Mouse (Mus musculus) fat pad, adult 2 months (tissue): ENCODE data around the gene 1700010I14Rik.

Source experiments
- DNase-seq: peaks from one replicate; pipeline ENCODE4 v3.0.0-alpha.2; 2011; ENCODE audit warnings: low read depth, low spot score; ENCODE audit errors: extremely low read depth

Gene 1700010I14Rik

DNA sequence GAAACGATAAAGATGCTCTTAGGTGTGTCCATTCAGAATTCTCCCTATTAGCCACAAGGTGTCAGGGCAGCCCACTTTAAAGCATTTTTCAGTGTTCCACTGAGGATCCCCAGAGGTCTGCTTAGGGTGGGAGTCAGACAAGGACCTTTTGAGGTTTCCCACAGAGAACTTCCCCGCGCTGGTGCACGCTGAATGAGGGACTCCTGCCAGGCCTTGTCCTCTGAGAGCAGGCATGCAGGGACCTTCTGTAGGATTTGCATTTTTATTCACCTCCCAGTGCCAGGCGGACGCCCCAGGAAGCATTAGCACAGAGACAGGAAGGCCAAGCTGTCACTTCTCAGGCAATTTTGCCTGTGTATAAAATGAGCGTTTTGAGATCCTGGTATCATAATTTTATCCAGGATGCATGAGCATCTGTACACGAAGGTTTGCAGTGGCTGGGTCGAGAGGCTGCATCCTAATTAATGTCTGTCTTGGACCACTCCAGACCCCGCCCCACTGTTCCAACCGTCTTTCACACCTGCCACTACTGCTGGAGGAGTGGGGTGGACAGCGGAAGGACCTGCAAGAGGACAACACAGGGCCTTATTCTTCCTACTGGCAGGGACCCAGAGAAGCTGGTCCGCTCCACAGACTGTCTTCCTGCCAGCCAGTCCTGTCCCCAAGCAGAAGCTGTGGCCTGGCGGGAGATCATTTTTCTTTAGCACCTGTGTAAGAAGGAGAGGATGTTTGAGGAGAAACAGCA is 35.2 kb downstream of the 1700010I14Rik start:
- DNase-seq: no peak

DNA sequence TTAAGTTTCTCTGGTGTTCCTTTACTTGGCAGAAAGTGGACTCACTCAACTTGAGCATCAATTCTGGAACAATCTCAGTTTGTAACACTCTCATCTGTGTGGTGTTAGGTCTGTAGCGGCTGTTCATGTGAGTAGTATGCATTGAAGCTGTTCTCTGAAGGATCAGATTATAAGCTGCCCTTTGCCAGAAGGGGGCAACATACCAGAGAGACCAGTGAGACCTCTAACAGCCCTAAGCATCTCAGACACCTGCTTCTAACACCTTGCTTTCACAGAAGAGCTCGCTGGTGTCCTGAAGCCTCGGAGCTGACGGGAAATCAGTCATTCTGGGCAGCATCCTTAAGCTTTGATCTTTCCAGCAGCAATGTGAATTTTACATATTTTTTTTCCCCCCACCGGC is 42.0 kb downstream of the 1700010I14Rik start:
- DNase-seq: no peak

DNA sequence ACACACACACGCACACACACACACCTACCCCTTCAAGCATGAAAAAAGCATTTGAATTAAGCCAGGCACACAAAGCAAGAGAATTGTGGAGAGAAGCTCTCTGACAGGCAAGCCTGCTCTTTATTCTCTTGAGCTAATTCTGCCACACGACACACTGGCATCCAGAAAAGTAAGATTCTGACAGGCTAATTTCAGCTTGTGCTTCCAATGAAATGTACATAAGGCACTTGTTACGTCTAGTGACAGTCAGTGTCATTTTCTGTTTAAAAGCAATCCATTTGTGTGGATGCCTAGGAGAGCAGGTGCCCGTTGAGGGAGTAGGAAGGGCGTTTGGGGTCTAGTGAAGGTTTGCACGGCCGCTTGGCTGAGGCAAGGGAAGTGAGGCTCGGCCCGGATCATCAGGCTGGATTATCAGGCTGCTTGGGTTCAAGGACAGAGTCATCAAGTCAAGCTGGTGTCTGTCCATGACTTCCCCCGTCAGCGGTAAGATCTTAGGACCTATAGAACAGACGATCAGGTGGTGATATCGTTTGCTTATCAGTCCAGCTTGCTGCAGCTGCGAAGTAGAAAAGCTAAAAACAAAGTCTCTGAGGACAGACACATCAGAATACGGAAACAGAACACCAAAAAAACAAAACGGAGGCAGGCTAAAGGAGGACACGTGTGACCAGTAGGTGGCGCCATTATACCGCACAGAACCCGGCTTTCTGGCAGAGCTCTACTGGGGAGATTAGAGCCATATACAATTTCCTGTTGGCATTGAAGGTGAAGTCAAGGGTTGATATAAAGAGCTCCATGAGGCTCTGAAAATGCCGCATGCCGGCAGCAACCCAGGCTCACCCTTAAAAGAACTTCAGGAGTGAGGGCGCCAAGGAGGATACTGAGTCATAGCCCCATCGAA is 43.4 kb downstream of the 1700010I14Rik start:
- DNase-seq: no peak

DNA sequence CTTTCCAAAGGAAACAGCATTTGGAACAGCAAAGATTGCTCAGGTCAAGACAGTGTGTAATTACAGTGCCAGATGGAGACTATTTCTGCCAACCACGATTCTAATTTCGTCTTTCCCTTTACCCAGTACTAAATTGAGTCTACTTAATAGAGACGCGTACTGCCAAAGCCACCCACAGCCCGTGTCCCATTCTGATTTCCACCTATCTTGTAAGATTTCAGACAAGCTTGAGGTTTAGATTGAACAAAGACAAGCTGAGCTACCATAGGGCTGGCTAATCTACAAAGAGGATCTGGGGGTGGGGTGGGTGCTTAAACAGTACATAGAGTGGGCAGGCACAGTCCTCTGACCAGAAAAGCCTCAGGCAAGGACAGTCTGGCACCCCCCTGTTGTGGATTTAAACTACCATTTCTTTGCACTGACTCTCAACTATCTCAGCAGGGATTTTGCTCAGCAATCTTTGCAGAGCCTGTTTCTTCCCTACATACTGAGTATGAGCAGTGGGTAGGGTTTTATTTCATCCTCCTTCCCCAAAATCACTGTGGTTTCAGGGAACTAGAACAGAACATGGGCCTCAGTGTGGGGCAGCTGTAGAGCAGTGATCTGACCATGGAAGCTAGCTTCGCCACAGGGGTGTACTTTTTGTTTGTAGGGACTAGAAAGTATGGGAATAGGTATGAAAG is 44.4 kb downstream of the 1700010I14Rik start:
- no peak for DNase-seq

DNA sequence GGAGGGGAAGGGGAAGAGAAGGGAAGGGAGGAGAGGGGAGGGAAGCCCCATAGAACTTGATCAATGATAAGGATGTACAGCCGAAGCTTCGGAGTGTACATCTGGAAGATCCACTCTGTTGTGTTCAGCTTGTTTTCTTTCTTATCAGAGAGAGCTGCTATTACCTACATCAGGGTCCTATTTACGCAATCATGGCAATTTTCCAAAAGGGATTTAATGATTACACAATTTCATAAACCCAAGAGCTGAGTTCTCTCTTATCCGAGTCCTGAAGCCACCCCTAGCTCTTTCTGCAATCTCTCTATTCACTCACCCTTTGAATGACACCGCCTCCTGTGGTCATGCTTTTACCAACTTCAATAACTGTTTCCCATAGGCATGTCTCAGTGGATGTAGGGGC is 45.4 kb downstream of the 1700010I14Rik start:
- no peak for DNase-seq

DNA sequence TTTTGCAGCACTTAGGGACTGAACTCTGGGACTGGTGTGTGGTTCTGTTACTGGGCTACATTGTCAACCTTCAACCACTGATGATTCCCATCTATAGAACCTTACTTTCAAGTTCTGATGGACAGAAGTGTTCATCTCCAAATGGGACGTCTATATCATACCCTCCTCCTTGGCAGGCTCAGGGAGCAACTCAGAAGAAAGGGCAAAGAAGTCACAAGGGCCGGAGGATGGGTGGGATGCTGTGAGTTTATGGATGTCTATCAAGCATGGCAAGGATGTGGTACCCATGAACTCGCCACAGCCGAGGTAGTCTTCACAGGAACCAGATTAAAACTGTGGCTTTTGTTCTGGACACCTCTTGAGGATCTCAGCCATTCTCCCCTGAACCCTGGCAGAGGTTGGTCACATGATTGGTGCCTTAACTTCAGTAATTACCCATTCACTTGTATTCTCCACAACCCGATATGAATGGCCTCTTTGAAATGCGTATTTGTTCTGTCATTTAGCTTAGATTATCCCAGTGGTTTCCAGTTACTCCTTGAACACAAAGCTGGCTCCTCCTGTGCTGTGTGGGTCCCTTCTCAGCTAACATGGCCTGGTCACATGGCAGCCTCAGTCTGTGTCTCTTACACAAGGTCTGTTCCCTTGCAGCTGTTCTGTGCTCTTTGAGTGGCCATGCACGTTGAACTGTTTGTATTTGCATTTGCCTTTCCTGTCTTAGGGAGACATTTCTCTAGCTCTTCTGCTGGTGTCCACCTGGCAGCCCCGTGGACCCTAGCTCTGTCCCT is 47.6 kb downstream of the 1700010I14Rik start:
- no peak for DNase-seq

DNA sequence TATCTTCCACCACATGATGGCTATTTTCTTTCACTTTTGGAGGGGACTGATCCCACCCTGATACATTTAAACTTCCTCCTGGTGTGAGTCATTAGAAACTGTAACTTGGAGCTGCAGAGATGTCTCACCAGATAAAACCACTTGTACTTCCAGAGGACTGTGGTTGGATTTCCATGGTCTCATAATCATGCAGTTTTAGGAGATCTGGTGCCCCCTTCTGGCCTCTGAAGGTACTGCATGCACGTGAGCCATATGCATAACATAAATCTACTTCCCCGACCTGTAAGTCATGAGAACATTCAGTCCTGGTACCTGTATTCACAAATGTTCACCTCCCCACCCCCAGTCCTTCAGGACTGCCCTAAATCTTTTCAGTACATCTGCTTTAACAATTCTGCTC is 54.6 kb downstream of the 1700010I14Rik start:
- no peak for DNase-seq

DNA sequence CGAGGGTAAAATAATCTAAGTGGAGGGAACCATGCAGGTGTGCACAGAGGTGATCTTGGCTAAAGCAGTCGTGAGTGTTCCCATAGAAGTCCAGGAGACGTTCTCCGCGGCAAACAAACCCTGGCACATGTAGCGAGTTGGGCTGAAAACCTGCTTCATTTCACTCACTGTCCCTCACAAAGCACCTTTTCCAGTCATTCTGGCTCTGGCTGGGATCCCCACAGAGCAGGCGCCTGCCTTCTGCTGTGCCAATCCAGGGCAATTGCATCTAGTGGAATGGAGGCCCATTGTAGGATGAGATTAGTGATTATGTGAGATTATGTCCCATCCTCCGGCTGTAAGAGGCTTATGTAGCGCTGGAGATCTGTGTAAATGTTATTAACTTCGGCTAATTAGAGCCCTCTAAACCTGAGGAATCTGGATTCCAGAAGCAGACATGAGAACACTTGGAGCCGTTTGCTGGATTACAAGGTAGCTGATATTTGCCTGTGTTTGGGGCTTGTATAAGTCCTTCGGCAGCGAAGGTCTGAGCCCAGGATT is 64.4 kb downstream of the 1700010I14Rik start:
- no peak for DNase-seq

DNA sequence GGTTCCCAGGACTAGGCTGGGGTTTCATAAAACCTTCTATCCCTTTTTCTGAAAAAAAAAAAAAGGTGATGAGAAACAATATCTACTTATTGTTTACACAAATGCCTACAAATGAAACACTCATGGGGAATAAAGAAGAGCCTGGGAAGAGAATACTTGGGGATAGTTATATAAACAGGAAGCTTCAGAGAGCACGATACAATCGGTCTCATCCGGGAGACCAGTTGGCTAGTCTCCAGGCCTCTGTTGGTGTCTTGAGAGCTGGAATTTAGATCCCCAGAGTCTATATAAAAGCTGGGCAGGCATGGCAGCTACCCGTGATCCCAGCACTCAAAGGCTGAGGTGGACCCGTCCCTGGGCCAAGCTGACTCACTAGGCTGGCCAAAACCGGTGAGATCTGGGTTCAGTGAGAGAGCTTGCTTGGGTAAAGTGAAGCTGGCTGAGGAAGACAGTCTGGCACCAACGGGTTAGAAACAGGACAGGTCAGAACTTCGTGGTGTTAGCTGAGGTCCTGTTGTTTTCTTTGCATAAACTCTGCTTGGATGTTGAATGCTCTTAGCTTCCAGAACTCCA is 71.3 kb downstream of the 1700010I14Rik start:
- DNase-seq: no peak
